Mouse (Mus musculus): ENCODE data around the gene Tcf12. TPM values are rescaled to one million over a fixed set of nuclear protein-coding genes. Genes with fewer than 3 reads are reported as not detected.

Tcf12 gene
- polyA plus RNA-seq, 1 experiment from 2014 or later = 29.7 TPM

- WGBS = 45% methylated on average over 5 of the region's 5 CpGs
- Histone ChIP-seq H3K4me1 (peaks cover 26% of the 10 kb centered on the region), H3K36me3 (peaks cover 5% of the 10 kb centered on the region), H3K27me3 (replicated peaks) (no peaks in the 10 kb centered on the region), H3K4me2 (no peak overlapping the region), H3K27ac (replicated peaks) (peak overlapping the region; percentile 22; the same call in 1 of the 2 replicates), H3K9me3 (no peaks in the 10 kb centered on the region), H3K9ac (no peak overlapping the region), H3K4me3 (no peak overlapping the region)
- no peak for ATAC-seq (ENCODE audit: extremely low read depth, insufficient number of reproducible peaks, low FRiP score, low TSS enrichment)
Observed at GRCm38 (mm10) chr9:71898852-71899251, 212.8 kb downstream of the Tcf12 start.

GRCm38 (mm10) chr9:71897399-71897798 lies 214.3 kb downstream of the Tcf12 start:
- H3K4me1 ChIP-seq = peaks cover 28% of the 10 kb centered on the region
- no peaks in the 10 kb centered on the region for H3K27me3 ChIP-seq (replicated peaks)
- H3K4me2 ChIP-seq = no peak overlapping the region
- peak overlapping the region; percentile 58 for H3K27ac ChIP-seq (replicated peaks)
- no peak for ATAC-seq (ENCODE audit: extremely low read depth, insufficient number of reproducible peaks, low FRiP score, low TSS enrichment)
- no peak overlapping the region for H3K4me3 ChIP-seq
- peaks cover 1% of the 10 kb centered on the region for H3K36me3 ChIP-seq
- 73% methylated on average over 1 of the region's 1 CpGs for WGBS
- no peak overlapping the region; the same call in 1 of the 2 replicates for H3K9ac ChIP-seq
- H3K9me3 ChIP-seq = no peaks in the 10 kb centered on the region

GRCm38 (mm10) chr9:71895931-71896724 lies 215.5 kb downstream of the Tcf12 start:
- no peaks in the 10 kb centered on the region for H3K27me3 ChIP-seq (replicated peaks)
- no peaks in the 10 kb centered on the region for H3K36me3 ChIP-seq
- H3K9ac ChIP-seq = no peak overlapping the region
- H3K27ac ChIP-seq (replicated peaks) = peak overlapping the region; percentile 73
- H3K4me2 ChIP-seq = peak overlapping the region; percentile 40
- peak overlapping the region; percentile 36 for H3K4me3 ChIP-seq
- no peaks in the 10 kb centered on the region for H3K9me3 ChIP-seq
- WGBS = 47% methylated on average over 2 of the region's 2 CpGs
- peaks cover 29% of the 10 kb centered on the region for H3K4me1 ChIP-seq
- no peak for ATAC-seq (ENCODE audit: extremely low read depth, insufficient number of reproducible peaks, low FRiP score, low TSS enrichment)

- Histone ChIP-seq H3K27me3 (replicated peaks) (no peaks in the 10 kb centered on the region), H3K36me3 (no peaks in the 10 kb centered on the region), H3K4me1 (peaks cover 29% of the 10 kb centered on the region), H3K27ac (replicated peaks) (peak overlapping the region; percentile 54; the same call in 1 of the 2 replicates), H3K9ac (no peak overlapping the region), H3K9me3 (no peaks in the 10 kb centered on the region), H3K4me3 (peak overlapping the region; percentile 38), H3K4me2 (peak overlapping the region; percentile 28)
- no peak for ATAC-seq (ENCODE audit: extremely low read depth, insufficient number of reproducible peaks, low FRiP score, low TSS enrichment)
- 53% methylated on average over 7 of the region's 7 CpGs for WGBS
Observed at GRCm38 (mm10) chr9:71895291-71895690, 216.4 kb downstream of the Tcf12 start.

GRCm38 (mm10) chr9:71894943-71895286 lies 216.8 kb downstream of the Tcf12 start:
- no peaks in the 10 kb centered on the region for H3K27me3 ChIP-seq (replicated peaks)
- no peak for ATAC-seq (ENCODE audit: extremely low read depth, insufficient number of reproducible peaks, low FRiP score, low TSS enrichment)
- H3K4me2 ChIP-seq = peak overlapping the region; percentile 48
- H3K4me1 ChIP-seq = peaks cover 29% of the 10 kb centered on the region
- H3K27ac ChIP-seq (replicated peaks) = 0 out of 2 replicates have a peak overlapping the region, but pooled peaks have one; percentile 17
- no peak overlapping the region for H3K9ac ChIP-seq
- no peaks in the 10 kb centered on the region for H3K9me3 ChIP-seq
- no peaks in the 10 kb centered on the region for H3K36me3 ChIP-seq
- WGBS = 76% methylated on average over 7 of the region's 7 CpGs
- H3K4me3 ChIP-seq = peak overlapping the region; percentile 38

GRCm38 (mm10) chr9:71894246-71894942 lies 217.3 kb downstream of the Tcf12 start:
- peak overlapping the region; percentile 48 for H3K4me2 ChIP-seq
- no peaks in the 10 kb centered on the region for H3K9me3 ChIP-seq
- H3K27ac ChIP-seq (replicated peaks) = peak overlapping the region; percentile 17; the same call in 1 of the 2 replicates
- 72% methylated on average over 11 of the region's 11 CpGs for WGBS
- H3K4me3 ChIP-seq = peak overlapping the region; percentile 38
- no peaks in the 10 kb centered on the region for H3K36me3 ChIP-seq
- H3K27me3 ChIP-seq (replicated peaks) = no peaks in the 10 kb centered on the region
- H3K4me1 ChIP-seq = peaks cover 29% of the 10 kb centered on the region
- H3K9ac ChIP-seq = peak overlapping the region; percentile 62; the same call in 1 of the 2 replicates
- ATAC-seq (ENCODE audit: extremely low read depth, insufficient number of reproducible peaks, low FRiP score, low TSS enrichment) = no peak

GRCm38 (mm10) chr9:71888450-71888849 lies 223.2 kb downstream of the Tcf12 start:
- WGBS = 46% methylated on average over 5 of the region's 5 CpGs
- Histone ChIP-seq H3K36me3 (peaks cover 14% of the 10 kb centered on the region), H3K27ac (replicated peaks) (no peak overlapping the region), H3K4me3 (no peak overlapping the region), H3K9me3 (no peaks in the 10 kb centered on the region), H3K9ac (no peak overlapping the region), H3K4me1 (peaks cover 3% of the 10 kb centered on the region; the same call in 1 of the 2 replicates), H3K4me2 (no peak overlapping the region), H3K27me3 (replicated peaks) (no peaks in the 10 kb centered on the region)
- no peak for ATAC-seq (ENCODE audit: extremely low read depth, insufficient number of reproducible peaks, low FRiP score, low TSS enrichment)

GRCm38 (mm10) chr9:71880629-71881028 lies 231.0 kb downstream of the Tcf12 start:
- 48% methylated on average over 1 of the region's 1 CpGs for WGBS
- H3K4me1 ChIP-seq = peaks cover 18% of the 10 kb centered on the region
- H3K4me2 ChIP-seq = no peak overlapping the region
- H3K27ac ChIP-seq (replicated peaks) = no peak overlapping the region
- H3K4me3 ChIP-seq = no peak overlapping the region
- H3K9ac ChIP-seq = no peak overlapping the region
- peaks cover 61% of the 10 kb centered on the region for H3K36me3 ChIP-seq
- ATAC-seq (ENCODE audit: extremely low read depth, insufficient number of reproducible peaks, low FRiP score, low TSS enrichment) = no peak
- H3K27me3 ChIP-seq (replicated peaks) = no peaks in the 10 kb centered on the region
- H3K9me3 ChIP-seq = no peaks in the 10 kb centered on the region

GRCm38 (mm10) chr9:71879972-71880371 lies 231.7 kb downstream of the Tcf12 start:
- no peak for ATAC-seq (ENCODE audit: extremely low read depth, insufficient number of reproducible peaks, low FRiP score, low TSS enrichment)
- Histone ChIP-seq H3K9ac (no peak overlapping the region), H3K36me3 (peaks cover 65% of the 10 kb centered on the region), H3K9me3 (no peaks in the 10 kb centered on the region), H3K27me3 (replicated peaks) (no peaks in the 10 kb centered on the region), H3K4me1 (peaks cover 18% of the 10 kb centered on the region), H3K27ac (replicated peaks) (peak overlapping the region; percentile 54; the same call in 1 of the 2 replicates), H3K4me2 (no peak overlapping the region), H3K4me3 (no peak overlapping the region)
- 52% methylated on average over 5 of the region's 5 CpGs for WGBS

- Histone ChIP-seq H3K4me1 (peaks cover 20% of the 10 kb centered on the region), H3K4me2 (no peak overlapping the region), H3K9me3 (no peaks in the 10 kb centered on the region), H3K4me3 (no peak overlapping the region), H3K9ac (no peak overlapping the region), H3K36me3 (peaks cover 65% of the 10 kb centered on the region), H3K27ac (replicated peaks) (peak overlapping the region; percentile 48; the same call in 1 of the 2 replicates), H3K27me3 (replicated peaks) (no peaks in the 10 kb centered on the region)
- ATAC-seq (ENCODE audit: extremely low read depth, insufficient number of reproducible peaks, low FRiP score, low TSS enrichment) = no peak
- WGBS = 73% methylated on average over 2 of the region's 2 CpGs
Observed at GRCm38 (mm10) chr9:71879415-71879814, 232.3 kb downstream of the Tcf12 start.

GRCm38 (mm10) chr9:71877867-71878266 lies 233.8 kb downstream of the Tcf12 start:
- no peak overlapping the region for H3K27ac ChIP-seq (replicated peaks)

More at GRCm38 (mm10) chr9:71877867-71878266, 233.8 kb downstream of the Tcf12 start:
- Histone ChIP-seq H3K36me3 (peaks cover 65% of the 10 kb centered on the region), H3K9ac (no peak overlapping the region), H3K4me3 (no peak overlapping the region), H3K27me3 (replicated peaks) (no peaks in the 10 kb centered on the region), H3K4me2 (no peak overlapping the region), H3K4me1 (peaks cover 24% of the 10 kb centered on the region), H3K9me3 (no peaks in the 10 kb centered on the region)
- no peak for ATAC-seq (ENCODE audit: extremely low read depth, insufficient number of reproducible peaks, low FRiP score, low TSS enrichment)
- 91% methylated on average over 3 of the region's 3 CpGs for WGBS

All from heart, embryonic 13.5 days (tissue).